Mouse (Mus musculus) frontal cortex, postnatal 36 days (tissue): ENCODE measurements around the gene Nadsyn1.
A peak's percentile ranks its signal among the peaks of the same experiment; 100 is the strongest.

Experiments
- DNase-seq, 2 experiments: peaks; one replicate each; pipeline ENCODE4 v3.0.0; 2022; ENCODE audit warnings: low spot score in 2 of 2

Nadsyn1 gene

GRCm38 (mm10) chr7:143753990-143754715 lies 68.5 kb downstream of the Nadsyn1 start:
- DNase-seq = peak; percentile 45 to 52

GRCm38 (mm10) chr7:143752606-143753005 lies 70.0 kb downstream of the Nadsyn1 start:
- DNase-seq = no peak

GRCm38 (mm10) chr7:143752056-143752455 lies 70.6 kb downstream of the Nadsyn1 start:
- no peak for DNase-seq

- no peak for DNase-seq
These were observed 71.3 kb downstream of the Nadsyn1 start for GRCm38 (mm10) chr7:143751380-143751779.

GRCm38 (mm10) chr7:143749045-143749444 lies 73.6 kb downstream of the Nadsyn1 start:
- no peak for DNase-seq

GRCm38 (mm10) chr7:143748041-143748868 lies 74.4 kb downstream of the Nadsyn1 start:
- peak; percentile 86 to 94 for DNase-seq
